Mouse (Mus musculus) bone marrow macrophage, adult 2 months (primary cell): Measurements from ENCODE around the gene Prep.

Experiments
- CTCF ChIP-seq: IDR thresholded peaks from 2 replicates; pipeline ENCODE4 v1.5.1; 2012; ENCODE audit warnings: low read depth, mild to moderate bottlenecking, low read length, moderate library complexity
- POLR2A ChIP-seq: IDR thresholded peaks from 2 replicates; pipeline ENCODE4 v1.6.1; 2012; ENCODE audit warnings: mild to moderate bottlenecking, low read depth, low read length, borderline replicate concordance

GRCm38 (mm10) chr10:45019849-45020248 lies 47.2 kb upstream of the Prep start:
- TF ChIP-seq POLR2A (no peak), CTCF (no peak)
